ENCODE assay signal across 3 mouse cellular contexts in genomic region chr17:28324416-28324815, GRCm38 (mm10). TPM values are rescaled to one million over a fixed set of nuclear protein-coding genes. Genes with fewer than 3 reads are reported as not detected.
"Had no signal": no experiment of that assay in that cellular context is flagged by ENCODE, and none has a peak within 500 bp of the region (broad histone marks: within the 10 kb centered on the region; RNA-seq: fewer than 3 reads in every experiment).

No protein-coding gene starts in this region.

RNA-seq across cellular contexts. Expression of gene Tead3, which starts 26.2 kb away (rescaled TPM):
- polyA plus RNA-seq: macrophage had no signal

RNA-seq across cellular contexts. Expression of gene Tulp1, which starts 40.6 kb away (rescaled TPM):
- total RNA-seq: layer of hippocampus, postnatal 36 days; left cerebral cortex, postnatal 25 days had no signal
- polyA plus RNA-seq: macrophage had no signal
